Mouse (Mus musculus) kidney, postnatal 0 days (tissue): ENCODE results near the gene Cdhr3. TPM values are rescaled to one million over a fixed set of nuclear protein-coding genes. Genes with fewer than 3 reads are reported as not detected.

Experiments
- ATAC-seq: fragments of 200-750 bp; cut with Nextera tagmentation; replicated peaks from 2 replicates; pipeline ENCODE4 v1.8.0; 2017; ENCODE audit warnings: low read depth, moderate number of reproducible peaks, moderate TSS enrichment, moderate library complexity; ENCODE audit not compliant: low FRiP score
- DNase-seq: peaks from one replicate; pipeline ENCODE4 v3.0.0-alpha.2; 2016; ENCODE audit warnings: low spot score
- H3K27ac ChIP-seq: fragments of 300-500 bp; sonication (generic); 2 replicates; pipeline ENCODE4 v1.5.1; 2014; ENCODE audit warnings: mild to moderate bottlenecking
- H3K27me3 ChIP-seq: fragments of 300-500 bp; sonication (generic); 2 replicates; pipeline ENCODE4 v1.6.1; 2014; ENCODE audit warnings: low read length, mixed read lengths; ENCODE audit not compliant: insufficient read depth
- H3K36me3 ChIP-seq: fragments of 300-500 bp; sonication (generic); 2 replicates; pipeline ENCODE4 v1.6.1; 2014; ENCODE audit warnings: low read length, mixed read lengths; ENCODE audit not compliant: insufficient read depth
- H3K4me1 ChIP-seq: fragments of 300-500 bp; sonication (generic); replicated peaks from 2 replicates; pipeline ENCODE4 v1.6.1; 2014; ENCODE audit warnings: antibody characterized with exemption, low read length, mixed read lengths; ENCODE audit not compliant: insufficient read depth
- H3K4me2 ChIP-seq: fragments of 300-500 bp; sonication (generic); 2 replicates; pipeline ENCODE4 v1.6.1; 2014; ENCODE audit warnings: mild to moderate bottlenecking, low read length, moderate library complexity, mixed read lengths
- H3K4me3 ChIP-seq: fragments of 300-500 bp; sonication (generic); replicated peaks from 2 replicates; pipeline ENCODE4 v1.5.1; 2014; ENCODE audit warnings: low read depth, low read length
- H3K9ac ChIP-seq: fragments of 300-500 bp; sonication (generic); 2 replicates; pipeline ENCODE4 v1.6.1; 2014; ENCODE audit warnings: low read depth, low read length
- H3K9me3 ChIP-seq: fragments of 300-500 bp; sonication (generic); replicated peaks from 2 replicates; pipeline ENCODE4 v1.6.1; 2016; ENCODE audit warnings: low read length, inconsistent platforms, mixed read lengths
- CTCF ChIP-seq: IDR thresholded peaks from 2 replicates; pipeline ENCODE4 v1.5.1; 2016; ENCODE audit warnings: antibody characterized with exemption, low read depth, mild to moderate bottlenecking, moderate library complexity
- WGBS: fragments of 180-500 bp; shearing (Covaris S2); extraction: QIAGEN DNeasy Blood & Tissue Kit; methylation state at CpG from one replicate; pipeline ENCODE4 v1.1.7; 2014; 5-methylcytosine and 5-hydroxymethylcytosine counted together
- polyA plus RNA-seq: library from polyadenylated mRNA; unstranded; fragments of >200 nt; fragmentation: Nextera tagmentation; extraction: Ambion mirVana; gene quantifications from 2 replicates; pipeline ENCODE4 v1.2.1, GENCODE M21; 2015

The Cdhr3 gene
- polyA plus RNA-seq, result not detected in 2 replicates

- no peak for TF ChIP-seq CTCF
- Histone ChIP-seq H3K27me3 (no peaks in the 10 kb centered on the region), H3K4me2 (no peak within 1 kb of the TSS), H3K4me3 (no peak within 1 kb of the TSS), H3K27ac (no peak within 1 kb of the TSS), H3K9me3 (no peaks in the 10 kb centered on the region), H3K9ac (no peak within 1 kb of the TSS), H3K36me3 (no peaks in the 10 kb centered on the region), H3K4me1 (no peaks in the 10 kb centered on the region)
- no peak for ATAC-seq
- no peak for DNase-seq
- WGBS, result 57% methylated on average over 6 of the region's 6 CpGs
Measured at GRCm38 (mm10) chr12:33092775-33093174, at the start of gene Cdhr3. Cdhr3 (minus strand) TSS chr12:33092875.

GRCm38 (mm10) chr12:33139083-33139482 is 46.4 kb upstream of the Cdhr3 start:
- Histone ChIP-seq H3K27me3 (no peaks in the 10 kb centered on the region), H3K27ac (no peak overlapping the region), H3K36me3 (no peaks in the 10 kb centered on the region), H3K4me2 (no peak overlapping the region), H3K9me3 (no peaks in the 10 kb centered on the region), H3K4me1 (no peaks in the 10 kb centered on the region), H3K9ac (no peak overlapping the region), H3K4me3 (no peak overlapping the region)
- 51% methylated on average over 3 of the region's 3 CpGs for WGBS
- DNase-seq (peak; percentile 37), ATAC-seq (0 out of 2 replicates have a peak, but pooled peaks have one; percentile 46)
- no peak for TF ChIP-seq CTCF

GRCm38 (mm10) chr12:33137857-33138256 is 45.2 kb upstream of the Cdhr3 start:
- no peaks in the 10 kb centered on the region for H3K4me1 ChIP-seq
- DNase-seq (no peak), ATAC-seq (no peak)
- no peak overlapping the region for H3K27ac ChIP-seq
- H3K9ac ChIP-seq, result no peak overlapping the region
- H3K36me3 ChIP-seq, result no peaks in the 10 kb centered on the region
- 79% methylated on average over 1 of the region's 1 CpGs for WGBS
- TF ChIP-seq CTCF, result no peak
- H3K4me2 ChIP-seq, result no peak overlapping the region
- no peaks in the 10 kb centered on the region for H3K27me3 ChIP-seq
- H3K4me3 ChIP-seq, result no peak overlapping the region
- H3K9me3 ChIP-seq, result no peaks in the 10 kb centered on the region

GRCm38 (mm10) chr12:33131796-33132195 is 39.1 kb upstream of the Cdhr3 start:
- Histone ChIP-seq H3K9me3 (no peaks in the 10 kb centered on the region), H3K4me2 (no peak overlapping the region)
- 51% methylated on average over 7 of the region's 7 CpGs for WGBS

GRCm38 (mm10) chr12:33130401-33130800 is 37.7 kb upstream of the Cdhr3 start:
- no peaks in the 10 kb centered on the region for H3K36me3 ChIP-seq
- ATAC-seq (no peak), DNase-seq (no peak)
- H3K4me2 ChIP-seq, result no peak overlapping the region
- no peaks in the 10 kb centered on the region for H3K4me1 ChIP-seq
- no peaks in the 10 kb centered on the region for H3K27me3 ChIP-seq
- 44% methylated on average over 8 of the region's 8 CpGs for WGBS
- TF ChIP-seq CTCF, result no peak
- no peaks in the 10 kb centered on the region for H3K9me3 ChIP-seq
- no peak overlapping the region for H3K4me3 ChIP-seq
- no peak overlapping the region for H3K9ac ChIP-seq
- no peak overlapping the region for H3K27ac ChIP-seq

More at GRCm38 (mm10) chr12:33131796-33132195, 39.1 kb upstream of the Cdhr3 start:
- Histone ChIP-seq H3K27me3 (no peaks in the 10 kb centered on the region), H3K9ac (no peak overlapping the region), H3K27ac (no peak overlapping the region), H3K36me3 (no peaks in the 10 kb centered on the region), H3K4me1 (no peaks in the 10 kb centered on the region), H3K4me3 (no peak overlapping the region)
- DNase-seq (peak; percentile 29), ATAC-seq (no peak)
- no peak for TF ChIP-seq CTCF

- Histone ChIP-seq H3K9me3 (no peaks in the 10 kb centered on the region), H3K9ac (no peak overlapping the region), H3K4me3 (no peak overlapping the region), H3K4me2 (no peak overlapping the region), H3K36me3 (no peaks in the 10 kb centered on the region), H3K4me1 (no peaks in the 10 kb centered on the region), H3K27ac (no peak overlapping the region), H3K27me3 (no peaks in the 10 kb centered on the region)
- 19% methylated on average over 4 of the region's 4 CpGs for WGBS
- TF ChIP-seq CTCF, result no peak
- ATAC-seq (no peak), DNase-seq (no peak)
Measured at GRCm38 (mm10) chr12:33129410-33129809, 36.7 kb upstream of the Cdhr3 start.

- Histone ChIP-seq H3K27ac (no peak overlapping the region), H3K9ac (no peak overlapping the region), H3K4me1 (no peaks in the 10 kb centered on the region), H3K27me3 (no peaks in the 10 kb centered on the region), H3K9me3 (no peaks in the 10 kb centered on the region), H3K4me2 (no peak overlapping the region), H3K36me3 (no peaks in the 10 kb centered on the region), H3K4me3 (no peak overlapping the region)
- ATAC-seq (no peak), DNase-seq (no peak)
- 77% methylated on average over 7 of the region's 7 CpGs for WGBS
- no peak for TF ChIP-seq CTCF
Measured at GRCm38 (mm10) chr12:33128702-33129101, 36.0 kb upstream of the Cdhr3 start.
